Mouse (Mus musculus): ENCODE data around the gene Anapc15.
A peak's percentile ranks its signal among the peaks of the same experiment; 100 is the strongest.

Gene Anapc15

DNA sequence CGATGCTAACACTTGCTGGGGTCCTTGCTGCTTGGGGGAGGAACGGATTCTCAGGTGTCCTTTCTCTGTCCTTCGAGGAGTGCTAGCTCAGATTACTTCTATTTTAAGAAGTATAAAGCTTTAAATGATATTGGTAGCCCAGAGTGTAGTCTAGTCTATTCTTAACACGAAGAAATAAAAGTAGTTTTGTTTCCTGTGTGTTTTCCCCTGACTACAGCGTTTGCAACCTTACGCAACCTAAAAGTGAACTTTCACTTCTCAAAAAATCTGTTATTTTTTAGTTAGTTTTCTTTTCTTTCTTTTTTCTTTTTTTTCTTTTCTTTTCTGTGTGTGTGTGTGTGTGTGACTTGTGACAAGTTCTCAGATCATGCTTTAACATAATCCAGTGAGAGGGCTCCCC lies 11.8 kb upstream of the Anapc15 start:
- no peak for DNase-seq

DNA sequence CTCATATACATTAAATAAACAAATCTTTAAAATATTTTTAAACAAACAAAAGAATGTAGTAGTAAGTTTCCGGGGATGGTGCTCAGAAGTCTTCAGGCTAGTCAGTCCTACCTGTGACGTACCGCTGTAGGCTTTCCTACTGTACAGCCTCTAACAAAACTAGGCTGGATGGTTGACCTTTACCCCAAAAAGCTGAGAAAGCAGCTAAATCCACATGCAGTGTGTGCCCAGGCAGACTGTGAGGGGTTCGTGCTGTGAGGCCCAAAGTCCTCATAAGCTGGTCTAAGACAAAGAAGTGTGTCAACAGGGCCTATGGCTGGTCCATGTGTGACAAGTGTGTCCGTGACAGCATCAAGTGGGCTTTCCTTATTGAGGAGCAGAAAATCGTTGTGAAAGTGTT lies 10.7 kb upstream of the Anapc15 start:
- DNase-seq = no peak

DNA sequence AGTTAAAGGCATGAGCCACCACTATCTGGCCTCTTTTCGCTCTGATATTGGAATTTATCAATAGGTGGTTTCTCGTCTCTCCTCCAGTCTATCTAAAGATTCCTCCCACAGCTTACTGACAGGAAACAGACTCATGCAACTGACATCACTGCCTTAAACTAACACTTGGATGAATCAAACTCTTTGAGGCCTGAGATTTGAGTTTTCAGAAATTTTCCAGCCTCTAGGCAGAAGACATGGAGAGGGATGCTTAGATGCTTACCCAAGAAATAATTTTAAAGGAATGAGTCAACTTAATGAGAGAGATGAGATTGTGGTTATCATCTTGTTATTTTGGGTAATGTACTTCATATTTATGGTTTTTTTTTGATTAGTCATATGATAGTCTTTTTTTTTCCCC lies 9.7 kb upstream of the Anapc15 start:
- DNase-seq = no peak

- DNase-seq = no peak
Observed at GRCm38 (mm10) chr7:101857094-101857493, 6.4 kb upstream of the Anapc15 start, which contains the start of gene Folr2. Folr2 (minus strand) TSS chr7:101857194.

DNA sequence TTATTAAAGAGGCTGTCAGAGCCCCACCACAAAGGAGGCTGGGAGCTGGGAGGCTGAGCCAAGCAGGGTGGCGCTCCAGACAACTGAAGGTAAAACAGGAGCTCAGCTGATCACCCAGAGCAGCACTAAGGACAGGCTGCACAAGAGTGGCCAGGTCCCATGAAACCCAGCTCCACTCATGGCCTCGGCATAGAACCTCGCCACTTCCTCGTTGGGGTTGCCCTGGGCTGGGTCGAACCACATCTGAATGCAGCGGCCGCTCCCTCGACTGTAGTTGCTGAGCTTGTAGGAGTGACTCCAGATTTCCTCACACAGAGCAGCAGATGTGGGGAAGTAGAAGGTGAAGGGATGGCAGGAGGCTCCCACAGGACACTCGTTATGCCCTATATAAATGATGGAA lies 5.2 kb upstream of the Anapc15 start:
- DNase-seq = no peak

GRCm38 (mm10) chr7:101860978-101861377 lies 2.5 kb upstream of the Anapc15 start:
- no peak for DNase-seq

GRCm38 (mm10) chr7:101862291-101862690 lies 1.2 kb upstream of the Anapc15 start:
- DNase-seq = no peak

DNA sequence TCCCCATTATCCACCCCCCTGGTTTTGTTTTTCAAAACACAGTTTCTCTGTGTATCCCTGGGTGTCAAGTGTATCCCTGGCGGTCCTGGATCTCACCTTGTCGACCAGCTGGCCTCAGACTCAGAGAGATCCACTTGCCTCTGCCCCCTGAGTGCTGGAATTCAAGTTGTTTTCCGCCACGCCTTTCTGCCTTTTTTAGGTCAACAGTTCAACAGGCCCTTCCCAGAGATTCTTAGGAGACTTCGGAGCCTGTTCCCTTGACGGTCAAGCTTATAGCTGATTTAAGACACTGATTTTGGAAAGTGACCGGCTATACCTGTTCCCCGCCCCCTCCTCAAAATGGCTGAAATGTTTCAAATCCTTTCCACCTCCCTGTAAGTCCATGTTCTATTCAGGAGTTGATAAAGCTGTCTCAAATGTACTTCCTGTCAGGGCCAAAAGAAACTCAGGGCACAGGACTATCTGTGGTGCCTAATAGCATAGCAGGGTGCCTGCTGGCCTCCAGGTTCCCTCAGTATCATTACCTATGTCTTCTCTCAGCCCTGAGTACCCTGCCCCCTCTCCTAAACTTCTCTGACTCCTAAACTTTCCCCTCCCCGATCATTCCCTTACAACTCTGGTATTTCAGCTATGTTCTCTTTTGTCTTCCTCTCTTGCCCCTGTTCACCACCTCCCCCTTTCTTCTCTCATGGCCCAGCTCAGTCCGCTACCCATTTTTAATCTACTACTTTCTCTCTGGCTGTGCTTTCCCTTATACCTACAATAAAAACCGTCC lies 3.2 kb downstream of the Anapc15 start:
- no peak for DNase-seq

DNA sequence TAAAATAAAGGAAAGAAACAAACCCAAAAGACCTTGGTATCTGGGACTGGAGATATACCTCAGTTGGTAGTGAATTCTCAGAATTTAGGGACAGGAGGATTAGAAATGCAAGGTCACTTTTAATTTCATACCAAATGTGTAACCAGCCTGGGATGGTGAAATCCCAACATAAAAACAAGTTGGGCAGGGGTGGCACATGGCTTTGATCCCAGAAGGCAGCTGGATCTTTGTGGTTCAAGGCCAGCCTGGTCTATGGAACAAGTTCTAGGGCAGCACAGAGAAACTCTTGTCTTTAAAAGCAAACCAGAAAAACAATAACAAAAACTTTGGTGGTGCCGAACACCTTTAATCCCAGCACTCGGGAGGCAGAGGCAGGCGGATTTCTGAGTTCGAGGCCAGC lies 4.0 kb downstream of the Anapc15 start:
- no peak for DNase-seq

- no peak for DNase-seq
Observed at GRCm38 (mm10) chr7:101868241-101869162, 5.0 kb downstream of the Anapc15 start.

- no peak for DNase-seq
Observed at GRCm38 (mm10) chr7:101869163-101869500, 5.6 kb downstream of the Anapc15 start.

- DNase-seq = no peak
Observed at GRCm38 (mm10) chr7:101870629-101871028, 7.1 kb downstream of the Anapc15 start, which contains the start of gene Folr1. Folr1 (minus strand) TSS chr7:101870788.

DNA sequence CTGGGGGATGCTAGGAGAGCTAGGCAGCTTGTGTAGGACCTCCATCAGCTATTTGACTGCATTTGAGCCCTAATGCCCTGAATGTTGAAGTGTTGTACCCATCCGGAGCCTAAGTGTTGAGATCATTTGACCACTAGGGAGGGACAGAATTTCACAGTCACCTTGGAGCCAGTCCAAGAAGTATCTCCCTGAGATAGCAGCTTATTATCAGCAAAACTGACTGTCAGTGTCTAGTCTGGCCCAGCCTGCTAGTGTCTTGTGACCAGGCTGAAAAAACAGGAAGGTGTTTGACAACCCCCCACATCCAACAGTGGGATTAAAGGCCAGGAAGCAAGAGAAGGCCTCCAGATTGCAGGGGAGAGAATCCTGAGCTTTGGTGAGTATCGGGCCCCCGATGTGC lies 7.8 kb downstream of the Anapc15 start:
- no peak for DNase-seq

GRCm38 (mm10) chr7:101875978-101876377 lies 12.5 kb downstream of the Anapc15 start:
- DNase-seq = no peak

- no peak for DNase-seq
Observed at GRCm38 (mm10) chr7:101880855-101881254, 17.3 kb downstream of the Anapc15 start.

DNA sequence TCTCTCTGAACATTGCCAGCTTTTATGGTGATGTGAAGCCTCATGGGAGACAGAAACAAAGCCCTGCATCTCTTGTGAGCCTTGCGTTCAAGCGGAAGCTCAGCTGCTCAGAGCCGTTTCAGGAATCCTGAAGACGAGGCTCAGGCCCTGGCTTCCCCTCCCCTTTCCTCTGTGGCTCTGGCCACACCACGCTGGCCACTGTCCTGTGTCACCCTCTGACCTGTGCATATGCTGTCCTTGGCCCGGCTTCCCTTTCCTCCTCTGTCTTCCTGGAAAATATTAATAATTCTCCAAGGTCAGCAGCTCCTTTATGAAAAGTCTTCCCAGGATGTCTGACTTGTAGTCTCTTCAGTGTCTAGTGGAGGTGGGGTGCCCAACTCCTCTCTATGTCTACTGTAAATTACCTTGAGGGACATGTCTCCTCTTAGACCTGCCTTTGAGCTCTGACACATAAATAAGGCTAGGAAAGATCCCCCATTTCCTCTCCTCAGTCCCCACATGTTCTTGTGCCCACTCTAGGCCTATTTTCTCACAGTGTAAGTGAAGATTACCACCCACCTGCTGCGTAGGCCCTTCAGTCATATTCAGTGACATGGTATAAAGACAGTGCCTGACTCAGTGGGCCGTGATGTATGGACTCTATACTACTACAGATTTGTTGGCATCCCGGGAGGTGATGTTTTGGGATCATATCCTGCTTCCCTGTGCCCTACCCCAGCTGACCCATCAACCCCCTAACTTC lies 19.1 kb downstream of the Anapc15 start:
- no peak for DNase-seq

DNA sequence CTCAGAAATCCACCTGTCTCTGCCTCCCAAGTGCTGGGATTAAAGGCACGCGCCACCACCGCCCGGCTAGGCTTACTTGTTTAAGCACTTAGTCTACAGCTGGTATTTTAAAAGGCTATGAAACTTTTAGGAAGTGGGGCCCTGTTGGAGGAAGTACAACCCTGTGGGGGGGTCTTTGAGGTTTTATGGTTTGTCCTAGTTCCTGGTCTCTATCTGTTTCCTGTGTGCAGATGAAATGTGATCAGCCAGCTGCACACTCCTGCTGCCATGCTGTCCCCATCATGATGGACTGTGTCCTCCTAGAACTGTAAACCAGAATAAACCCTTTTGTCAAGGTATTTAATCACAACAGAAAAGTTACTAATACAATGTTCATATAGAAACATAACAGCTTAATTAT lies 20.6 kb downstream of the Anapc15 start:
- DNase-seq = no peak

DNA sequence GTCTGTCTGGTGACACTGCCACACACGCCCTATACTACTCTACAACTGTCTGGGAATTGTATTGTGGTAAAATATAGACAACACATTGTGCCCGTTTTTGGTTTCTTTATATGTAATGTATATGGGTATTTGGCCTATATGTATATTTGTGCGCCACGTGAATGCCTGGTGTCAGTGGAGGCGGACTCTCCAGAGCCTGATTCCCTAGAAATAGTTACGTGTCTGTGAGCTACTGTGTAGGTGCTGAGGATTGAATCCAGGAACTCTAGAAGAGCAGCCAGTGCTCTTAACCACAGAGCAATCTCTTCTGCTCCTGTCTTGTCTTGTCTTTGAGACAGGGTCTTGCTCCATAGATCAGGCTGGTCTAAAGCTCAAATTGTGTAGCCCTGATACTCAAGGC lies 22.8 kb downstream of the Anapc15 start:
- no peak for DNase-seq

- DNase-seq = no peak
Observed at GRCm38 (mm10) chr7:101888460-101888859, 24.9 kb downstream of the Anapc15 start.

GRCm38 (mm10) chr7:101895695-101896094 lies 32.2 kb downstream of the Anapc15 start:
- DNase-seq = no peak

GRCm38 (mm10) chr7:101896104-101897066 lies 32.9 kb downstream of the Anapc15 start:
- DNase-seq = peak; percentile 96

Data from lung, postnatal 14 days (tissue).